Mouse (Mus musculus): Measurements from ENCODE around the gene Vps18. TPM values are rescaled to one million over a fixed set of nuclear protein-coding genes. Genes with fewer than 3 reads are reported as not detected.

The Vps18 gene
- total RNA-seq, 1 experiment = 17.8 TPM

GRCm38 (mm10) chr2:119245246-119245645, 43.3 kb upstream of the Vps18 start:
- Histone ChIP-seq H3K9ac (ENCODE audit: insufficient read depth, low read depth, low read length, poor library complexity, severe bottlenecking) (no peak overlapping the region), H3K27ac (ENCODE audit: insufficient read depth, low read depth, low read length, poor library complexity, severe bottlenecking) (no peak overlapping the region), H3K4me3 (ENCODE audit: insufficient read depth in 1 of 2, low read depth in 1 of 2, low read length in 2 of 2, poor library complexity in 1 of 2, severe bottlenecking in 1 of 2) (no peak overlapping the region), H3K36me3 (ENCODE audit: control insufficient read depth, insufficient read depth, low read length, poor library complexity, severe bottlenecking) (peaks cover 49% of the 10 kb centered on the region), H3K9me3 (ENCODE audit: control insufficient read depth, insufficient read depth, low read depth, low read length) (no peaks in the 10 kb centered on the region), H3K4me1 (ENCODE audit: control insufficient read depth in 2 of 2, insufficient read depth in 2 of 2, low read length in 2 of 2, poor library complexity in 1 of 2) (peaks cover 5 to 20% of the 10 kb centered on the region in 2 experiments; a peak in 1 of 4 replicates)
- DNase-seq (ENCODE audit: low read depth, low spot score) = no peak
- no peak for TF ChIP-seq ZC3H11A (IDR thresholded peaks at IDR 0.05; ENCODE audit: borderline replicate concordance, low read depth, low read length)
- TF ChIP-seq MAFK (IDR thresholded peaks at IDR 0.05; ENCODE audit: insufficient read depth, low read depth, low read length) = no peak
- no peak for TF ChIP-seq ZNF384 (IDR thresholded peaks at IDR 0.05; ENCODE audit: low read depth, low read length)
- TF ChIP-seq HCFC1 (IDR thresholded peaks at IDR 0.05; ENCODE audit: borderline replicate concordance, insufficient read depth, low read length) = no peak
- TF ChIP-seq CHD2 (IDR thresholded peaks at IDR 0.05; ENCODE audit: low read depth, low read length) = no peak
- in situ Hi-C loops (cut with MboI; ENCODE audit: low sequenced_read_pairs in 2 of 2, unreplicated experiment in 2 of 2) = no loop called here

GRCm38 (mm10) chr2:119247904-119248303, 40.6 kb upstream of the Vps18 start:
- no peak for DNase-seq (ENCODE audit: low read depth, low spot score)
- Histone ChIP-seq H3K9me3 (ENCODE audit: control insufficient read depth, insufficient read depth, low read depth, low read length) (no peaks in the 10 kb centered on the region), H3K27ac (ENCODE audit: insufficient read depth, low read depth, low read length, poor library complexity, severe bottlenecking) (no peak overlapping the region), H3K36me3 (ENCODE audit: control insufficient read depth, insufficient read depth, low read length, poor library complexity, severe bottlenecking) (peaks cover 42% of the 10 kb centered on the region), H3K4me3 (ENCODE audit: insufficient read depth in 1 of 2, low read depth in 1 of 2, low read length in 2 of 2, poor library complexity in 1 of 2, severe bottlenecking in 1 of 2) (no peak overlapping the region), H3K4me1 (ENCODE audit: control insufficient read depth in 2 of 2, insufficient read depth in 2 of 2, low read length in 2 of 2, poor library complexity in 1 of 2) (peaks cover 0 to 13% of the 10 kb centered on the region in 2 experiments; a peak in 1 of 4 replicates), H3K9ac (ENCODE audit: insufficient read depth, low read depth, low read length, poor library complexity, severe bottlenecking) (no peak overlapping the region)
- in situ Hi-C loops (cut with MboI; ENCODE audit: low sequenced_read_pairs in 2 of 2, unreplicated experiment in 2 of 2) = no loop called here
- TF ChIP-seq ZNF384 (IDR thresholded peaks at IDR 0.05; ENCODE audit: low read depth, low read length) (no peak), ZC3H11A (IDR thresholded peaks at IDR 0.05; ENCODE audit: borderline replicate concordance, low read depth, low read length) (no peak), HCFC1 (IDR thresholded peaks at IDR 0.05; ENCODE audit: borderline replicate concordance, insufficient read depth, low read length) (no peak), CHD2 (IDR thresholded peaks at IDR 0.05; ENCODE audit: low read depth, low read length) (no peak), MAFK (IDR thresholded peaks at IDR 0.05; ENCODE audit: insufficient read depth, low read depth, low read length) (no peak)

- H3K4me1 ChIP-seq (ENCODE audit: control insufficient read depth in 2 of 2, insufficient read depth in 2 of 2, low read length in 2 of 2, poor library complexity in 1 of 2) = peaks cover 0 to 13% of the 10 kb centered on the region in 2 experiments; a peak in 1 of 4 replicates
- DNase-seq (ENCODE audit: low read depth, low spot score) = no peak
- peaks cover 39% of the 10 kb centered on the region for H3K36me3 ChIP-seq (ENCODE audit: control insufficient read depth, insufficient read depth, low read length, poor library complexity, severe bottlenecking)
- in situ Hi-C loops (cut with MboI; ENCODE audit: low sequenced_read_pairs in 2 of 2, unreplicated experiment in 2 of 2) = no loop called here
- no peak overlapping the region for H3K9ac ChIP-seq (ENCODE audit: insufficient read depth, low read depth, low read length, poor library complexity, severe bottlenecking)
- H3K9me3 ChIP-seq (ENCODE audit: control insufficient read depth, insufficient read depth, low read depth, low read length) = no peaks in the 10 kb centered on the region
- no peak overlapping the region for H3K4me3 ChIP-seq (ENCODE audit: insufficient read depth in 1 of 2, low read depth in 1 of 2, low read length in 2 of 2, poor library complexity in 1 of 2, severe bottlenecking in 1 of 2)
- TF ChIP-seq HCFC1 (IDR thresholded peaks at IDR 0.05; ENCODE audit: borderline replicate concordance, insufficient read depth, low read length) (no peak), ZNF384 (IDR thresholded peaks at IDR 0.05; ENCODE audit: low read depth, low read length) (no peak), MAFK (IDR thresholded peaks at IDR 0.05; ENCODE audit: insufficient read depth, low read depth, low read length) (no peak), ZC3H11A (IDR thresholded peaks at IDR 0.05; ENCODE audit: borderline replicate concordance, low read depth, low read length) (no peak), CHD2 (IDR thresholded peaks at IDR 0.05; ENCODE audit: low read depth, low read length) (no peak)
- H3K27ac ChIP-seq (ENCODE audit: insufficient read depth, low read depth, low read length, poor library complexity, severe bottlenecking) = no peak overlapping the region
These were observed 38.9 kb upstream of the Vps18 start for GRCm38 (mm10) chr2:119249592-119250061.

- Histone ChIP-seq H3K27ac (ENCODE audit: insufficient read depth, low read depth, low read length, poor library complexity, severe bottlenecking) (no peak overlapping the region), H3K9me3 (ENCODE audit: control insufficient read depth, insufficient read depth, low read depth, low read length) (no peaks in the 10 kb centered on the region), H3K4me3 (ENCODE audit: insufficient read depth in 1 of 2, low read depth in 1 of 2, low read length in 2 of 2, poor library complexity in 1 of 2, severe bottlenecking in 1 of 2) (no peak overlapping the region), H3K9ac (ENCODE audit: insufficient read depth, low read depth, low read length, poor library complexity, severe bottlenecking) (no peak overlapping the region), H3K36me3 (ENCODE audit: control insufficient read depth, insufficient read depth, low read length, poor library complexity, severe bottlenecking) (peaks cover 32% of the 10 kb centered on the region), H3K4me1 (ENCODE audit: control insufficient read depth in 2 of 2, insufficient read depth in 2 of 2, low read length in 2 of 2, poor library complexity in 1 of 2) (peaks cover 1 to 13% of the 10 kb centered on the region in 2 experiments; a peak in 1 of 4 replicates)
- in situ Hi-C loops (cut with MboI; ENCODE audit: low sequenced_read_pairs in 2 of 2, unreplicated experiment in 2 of 2) = no loop called here
- no peak for DNase-seq (ENCODE audit: low read depth, low spot score)
- TF ChIP-seq MAFK (IDR thresholded peaks at IDR 0.05; ENCODE audit: insufficient read depth, low read depth, low read length) = no peak
- TF ChIP-seq ZNF384 (IDR thresholded peaks at IDR 0.05; ENCODE audit: low read depth, low read length) = no peak
- TF ChIP-seq HCFC1 (IDR thresholded peaks at IDR 0.05; ENCODE audit: borderline replicate concordance, insufficient read depth, low read length) = no peak
These were observed 38.2 kb upstream of the Vps18 start for GRCm38 (mm10) chr2:119250377-119250776.
